Mouse (Mus musculus) lung, postnatal 0 days (tissue): ENCODE results near the gene Tbx5.

ENCODE experiments used
- CTCF ChIP-seq: IDR thresholded peaks from 2 replicates; pipeline ENCODE4 v1.5.1; 2016; ENCODE audit warnings: antibody characterized with exemption, mild to moderate bottlenecking
- EP300 ChIP-seq: IDR thresholded peaks from 2 replicates; pipeline ENCODE4 v1.6.1; 2016; ENCODE audit warnings: antibody characterized with exemption, mild to moderate bottlenecking, control low read depth

GRCm38 (mm10) chr5:119810994-119811690 lies 21.3 kb upstream of the Tbx5 start:
- TF ChIP-seq EP300 (peak; percentile 63), CTCF (no peak)
